Mouse (Mus musculus) MEL (cell line): ENCODE measurements around the gene Irf5.

Experiments used
- BHLHE40 ChIP-seq: IDR thresholded peaks from 2 replicates; pipeline ENCODE4 v1.6.1; 2012; ENCODE audit warnings: low read depth, mild to moderate bottlenecking, inconsistent platforms, low read length, improper control_type of control experiment, borderline replicate concordance
- CTCF ChIP-seq, 3 experiments: IDR thresholded peaks in 2 of 3; conservative IDR thresholded peaks in 1 of 3; 2 replicates each; pipeline ENCODE4 v1.5.1; 2011 to 2012; ENCODE audit warnings: low read length in 3 of 3, low read depth in 2 of 3, mild to moderate bottlenecking in 2 of 3, improper control_type of control experiment in 1 of 3, inconsistent platforms in 1 of 3, mixed read lengths in 1 of 3, moderate library complexity in 1 of 3; ENCODE audit not compliant: control insufficient read depth in 1 of 3, insufficient read depth in 1 of 3, poor library complexity in 1 of 3, severe bottlenecking in 1 of 3
- EP300 ChIP-seq, 2 experiments: IDR thresholded peaks; 2 replicates each; pipeline ENCODE4 v1.6.1; 2011; ENCODE audit warnings: improper control_type of control experiment in 2 of 2, low read length in 2 of 2, low read depth in 1 of 2, mild to moderate bottlenecking in 1 of 2
- KAT2A ChIP-seq: conservative IDR thresholded peaks from 2 replicates; pipeline ENCODE4 v1.6.1; 2012; ENCODE audit warnings: low read depth, low read length, improper control_type of control experiment, inconsistent platforms
- MAFK ChIP-seq: IDR thresholded peaks from 2 replicates; pipeline ENCODE4 v1.6.1; 2011; ENCODE audit warnings: low read depth, mild to moderate bottlenecking, low read length, improper control_type of control experiment, borderline replicate concordance
- NELFE ChIP-seq: IDR thresholded peaks from 2 replicates; pipeline ENCODE4 v1.6.1; 2011; ENCODE audit warnings: low read depth, low read length, improper control_type of control experiment
- POLR2A ChIP-seq, 2 experiments: IDR thresholded peaks; 2 replicates each; pipeline ENCODE4 v1.6.1; 2011 to 2012; ENCODE audit warnings: low read length in 2 of 2, mild to moderate bottlenecking in 2 of 2, control low read depth in 1 of 2, improper control_type of control experiment in 1 of 2, low read depth in 1 of 2, moderate library complexity in 1 of 2; ENCODE audit not compliant: control insufficient read depth in 1 of 2, insufficient read depth in 1 of 2, poor library complexity in 1 of 2
- POLR2AphosphoS5 ChIP-seq: IDR thresholded peaks from 2 replicates; pipeline ENCODE4 v1.6.1; 2012; ENCODE audit warnings: low read depth, borderline replicate concordance, mild to moderate bottlenecking, inconsistent platforms, low read length, moderate library complexity, mixed read lengths
- TBP ChIP-seq: IDR thresholded peaks from 2 replicates; pipeline ENCODE4 v1.8.0; 2011; ENCODE audit warnings: low read depth, low read length, improper control_type of control experiment
- USF1 ChIP-seq: IDR thresholded peaks from 2 replicates; pipeline ENCODE4 v1.6.1; 2014; ENCODE audit warnings: low read depth, mild to moderate bottlenecking, inconsistent platforms, low read length, improper control_type of control experiment, moderate library complexity
- ZC3H11A ChIP-seq: IDR thresholded peaks from 2 replicates; pipeline ENCODE4 v1.6.1; 2012; ENCODE audit warnings: low read depth, mild to moderate bottlenecking, inconsistent platforms, low read length, improper control_type of control experiment

GRCm38 (mm10) chr6:29523301-29524033, 3.0 kb upstream of the Irf5 start:
- TF ChIP-seq ZC3H11A = no peak
- TF ChIP-seq USF1 = no peak
- no peak for TF ChIP-seq POLR2A (IDR thresholded peaks at IDR 0.05; ENCODE audit: control insufficient read depth in 1 of 2, insufficient read depth in 1 of 2, low read depth in 1 of 2, low read length in 2 of 2, poor library complexity in 1 of 2)
- no peak for TF ChIP-seq NELFE
- no peak for TF ChIP-seq KAT2A
- no peak for TF ChIP-seq TBP
- TF ChIP-seq CTCF (IDR thresholded peaks at IDR 0.05 in 2 of 3, conservative IDR thresholded peaks at IDR 0.05 in 1 of 3; ENCODE audit: control insufficient read depth in 1 of 3, insufficient read depth in 1 of 3, low read depth in 2 of 3, low read length in 3 of 3, poor library complexity in 1 of 3, severe bottlenecking in 1 of 3) = no peak
- no peak for TF ChIP-seq POLR2AphosphoS5
- no peak for TF ChIP-seq MAFK
- TF ChIP-seq BHLHE40 = no peak
- TF ChIP-seq EP300 (IDR thresholded peaks at IDR 0.05; ENCODE audit: low read depth in 1 of 2, low read length in 2 of 2) = no peak
